Mouse (Mus musculus) embryonic fibroblast, embryonic 13.5 days (primary cell): ENCODE data around the gene Sec24b.

Experiments used
- CTCF ChIP-seq: IDR thresholded peaks from 2 replicates; pipeline ENCODE4 v1.5.1; 2011; ENCODE audit warnings: mild to moderate bottlenecking, control low read depth, low read length, moderate library complexity, borderline replicate concordance; ENCODE audit not compliant: insufficient read depth
- POLR2A ChIP-seq: IDR thresholded peaks from 2 replicates; pipeline ENCODE4 v1.6.1; 2011; ENCODE audit warnings: low read depth, mild to moderate bottlenecking, control low read depth, low read length, moderate library complexity

GRCm38 (mm10) chr3:130087466-130087865 lies 26.1 kb upstream of the Sec24b start:
- TF ChIP-seq CTCF (no peak), POLR2A (no peak)
